Mouse (Mus musculus): Measurements from ENCODE around the gene Isg20.

Gene Isg20

DNA sequence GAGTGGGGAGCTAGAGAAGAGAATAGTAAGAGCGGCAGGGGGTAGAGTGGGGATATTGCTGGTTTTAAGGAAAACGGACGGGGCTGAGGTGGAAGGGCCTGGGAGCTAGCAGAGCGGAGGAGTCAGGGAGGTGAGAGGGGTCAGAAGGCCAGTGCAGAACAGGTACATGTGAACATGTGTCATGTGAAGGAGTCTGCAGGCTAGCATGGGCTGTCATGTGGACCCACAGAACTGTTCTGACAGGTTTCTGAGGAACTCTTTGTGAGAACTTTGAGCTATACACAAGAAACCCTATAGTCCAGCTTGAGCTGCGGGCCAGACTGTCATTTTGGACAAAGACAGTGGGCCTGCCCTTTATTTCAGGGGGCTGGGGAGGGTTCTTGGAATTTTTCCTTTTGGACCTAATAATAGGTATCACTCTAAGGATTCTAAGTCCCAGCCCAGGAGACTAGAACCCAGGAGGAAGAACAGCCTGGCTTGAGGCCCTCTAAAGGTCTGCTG is at the start of gene Isg20:
Gene Isg20 (plus strand): TSS at position 451 of the 501 bp plus-strand sequence.
- DNase-seq (ENCODE audit: low spot score): no peak

DNA sequence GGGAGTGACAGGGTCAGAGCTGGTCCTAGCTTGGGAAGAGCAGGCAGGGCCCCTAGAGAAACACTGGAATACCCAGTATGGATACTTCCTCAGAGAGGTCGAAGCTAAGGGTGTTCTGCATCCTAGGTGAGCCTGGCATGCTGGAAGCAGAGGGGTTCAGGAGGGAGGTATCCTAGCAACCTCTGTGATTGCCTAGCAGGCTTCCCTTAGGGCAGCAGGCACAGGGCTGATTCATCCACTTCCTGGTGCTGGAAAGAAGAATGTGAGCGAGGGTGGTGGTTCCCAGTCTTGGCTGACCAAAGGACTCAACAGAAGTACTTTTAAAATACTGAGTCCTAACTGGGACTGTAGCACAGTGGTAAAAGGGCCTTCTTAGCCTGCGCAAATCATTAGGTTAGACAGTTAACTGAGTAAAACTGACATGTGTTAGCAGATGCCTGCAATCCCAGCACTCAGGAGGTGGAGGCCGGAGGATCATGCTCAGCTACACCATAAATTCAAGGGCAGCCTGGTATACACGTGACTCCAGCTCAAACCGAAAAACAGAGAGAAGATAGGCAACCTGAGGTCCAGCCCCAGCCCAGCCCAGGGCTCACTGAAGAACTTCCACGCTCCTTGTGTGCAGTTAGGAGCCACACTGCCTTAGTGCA is 49.3 kb upstream of the Isg20 start:
- DNase-seq (ENCODE audit: low spot score): no peak

DNA sequence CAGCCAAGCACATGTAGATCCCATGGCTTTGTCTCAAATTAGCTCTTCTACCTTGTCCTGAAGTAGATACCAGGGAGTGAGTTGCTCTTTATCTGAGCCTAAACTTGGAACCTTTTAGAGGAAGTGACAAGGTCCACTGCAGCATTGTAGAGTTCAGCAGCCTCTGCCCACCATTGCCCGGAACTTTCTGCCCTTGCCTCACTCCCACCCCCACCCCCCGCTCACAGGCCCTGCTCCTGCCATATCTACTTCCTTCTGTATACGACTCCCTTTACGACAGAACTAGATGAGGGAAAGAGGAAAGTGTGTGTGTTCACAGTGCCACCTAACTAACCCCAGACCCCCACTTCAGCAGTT is 48.8 kb upstream of the Isg20 start:
- DNase-seq (ENCODE audit: low spot score): no peak

DNA sequence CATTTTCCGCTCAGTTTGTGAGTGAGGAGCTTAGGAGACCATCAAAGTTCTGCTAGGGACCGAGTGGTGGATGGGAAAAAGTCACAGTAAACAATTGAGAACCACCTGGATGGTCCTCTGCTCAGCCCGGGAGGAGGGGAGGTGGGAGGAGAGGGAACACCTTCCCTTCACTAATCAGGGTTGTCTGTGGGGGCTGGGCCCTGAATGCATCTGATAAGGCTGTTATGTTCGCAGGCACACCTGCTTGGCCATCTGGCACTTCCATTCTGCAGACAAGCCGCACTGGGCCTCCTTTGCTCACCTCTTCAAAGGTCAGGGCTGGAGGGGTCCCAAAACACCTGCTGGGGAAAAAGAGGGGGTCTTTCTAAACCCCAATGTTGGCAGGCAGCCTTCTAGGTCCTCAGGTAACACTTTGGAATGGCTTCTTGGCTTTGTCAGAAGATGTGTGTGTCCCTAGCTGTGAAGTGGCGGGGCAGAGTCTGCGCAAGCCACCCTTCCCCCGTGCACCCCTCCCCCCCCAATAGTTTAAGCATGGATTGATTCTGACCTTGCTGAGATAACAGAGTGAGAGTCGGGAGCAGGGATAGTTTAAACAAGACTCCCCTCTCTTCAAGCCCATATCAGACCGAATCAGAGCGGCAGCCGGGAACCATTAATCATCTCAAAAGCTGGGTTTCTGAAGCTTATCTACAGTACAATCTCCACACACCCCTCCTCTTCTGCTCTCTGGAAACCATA is 47.8 kb upstream of the Isg20 start:
- no peak for DNase-seq (ENCODE audit: low spot score)

DNA sequence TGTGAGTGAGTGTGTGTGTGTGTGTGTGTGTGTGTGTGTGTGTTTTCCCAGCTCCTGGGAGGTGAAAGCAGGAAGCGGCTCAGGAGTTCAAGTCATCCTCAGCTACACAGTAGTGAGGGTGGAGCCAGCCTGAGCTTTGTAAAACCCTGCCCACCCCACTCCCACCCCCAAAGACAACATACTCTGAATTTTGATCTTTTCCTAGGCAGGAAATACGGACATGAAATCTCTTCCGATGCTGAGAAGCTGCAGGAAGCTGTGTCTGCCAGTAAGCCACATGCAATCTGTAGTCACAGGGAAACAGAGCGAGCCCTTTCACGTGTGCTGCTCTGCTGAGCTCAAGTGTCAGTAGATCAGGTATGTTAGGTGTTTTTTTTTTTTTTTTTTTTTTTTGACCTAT is 44.5 kb upstream of the Isg20 start:
- no peak for DNase-seq (ENCODE audit: low spot score)

DNA sequence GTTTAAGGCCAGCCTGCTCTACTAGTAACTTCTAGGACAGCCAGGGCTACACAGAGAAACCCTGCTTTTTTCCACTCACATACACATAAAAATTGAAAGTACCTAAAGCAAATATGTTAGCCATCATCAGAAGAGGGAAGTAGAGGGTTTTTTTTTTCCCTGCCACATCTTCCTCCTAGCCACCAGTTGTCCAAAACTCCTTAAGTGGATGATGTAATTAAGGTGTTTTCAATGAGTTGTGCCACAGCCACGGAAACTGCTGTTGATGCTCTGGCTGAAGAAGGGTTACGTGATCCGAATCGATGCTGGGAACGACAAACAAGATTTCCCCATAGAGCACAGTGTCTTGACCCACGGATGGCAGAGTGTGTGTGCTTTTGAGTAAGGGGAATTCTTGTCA is 40.9 kb upstream of the Isg20 start:
- DNase-seq (ENCODE audit: low spot score): no peak

DNA sequence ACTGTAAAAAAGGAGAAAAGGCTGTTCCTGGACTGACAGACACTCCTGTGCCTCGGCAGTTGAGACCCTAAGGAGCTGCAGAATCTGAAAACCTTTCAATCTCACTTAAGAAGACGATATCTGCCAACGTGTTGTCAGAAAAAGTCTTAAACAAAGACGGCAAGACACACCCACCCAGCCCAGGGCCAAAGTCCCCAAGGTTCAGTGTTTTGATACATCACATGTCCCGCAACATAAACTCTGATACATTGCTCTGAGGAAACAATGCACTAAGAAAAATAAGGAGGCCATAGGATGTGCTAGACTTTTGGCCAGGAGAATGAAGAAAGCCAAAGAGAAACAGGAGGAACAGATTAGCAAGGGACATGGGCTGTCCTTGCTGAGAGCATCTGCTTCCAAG is 40.4 kb upstream of the Isg20 start:
- DNase-seq (ENCODE audit: low spot score): no peak

DNA sequence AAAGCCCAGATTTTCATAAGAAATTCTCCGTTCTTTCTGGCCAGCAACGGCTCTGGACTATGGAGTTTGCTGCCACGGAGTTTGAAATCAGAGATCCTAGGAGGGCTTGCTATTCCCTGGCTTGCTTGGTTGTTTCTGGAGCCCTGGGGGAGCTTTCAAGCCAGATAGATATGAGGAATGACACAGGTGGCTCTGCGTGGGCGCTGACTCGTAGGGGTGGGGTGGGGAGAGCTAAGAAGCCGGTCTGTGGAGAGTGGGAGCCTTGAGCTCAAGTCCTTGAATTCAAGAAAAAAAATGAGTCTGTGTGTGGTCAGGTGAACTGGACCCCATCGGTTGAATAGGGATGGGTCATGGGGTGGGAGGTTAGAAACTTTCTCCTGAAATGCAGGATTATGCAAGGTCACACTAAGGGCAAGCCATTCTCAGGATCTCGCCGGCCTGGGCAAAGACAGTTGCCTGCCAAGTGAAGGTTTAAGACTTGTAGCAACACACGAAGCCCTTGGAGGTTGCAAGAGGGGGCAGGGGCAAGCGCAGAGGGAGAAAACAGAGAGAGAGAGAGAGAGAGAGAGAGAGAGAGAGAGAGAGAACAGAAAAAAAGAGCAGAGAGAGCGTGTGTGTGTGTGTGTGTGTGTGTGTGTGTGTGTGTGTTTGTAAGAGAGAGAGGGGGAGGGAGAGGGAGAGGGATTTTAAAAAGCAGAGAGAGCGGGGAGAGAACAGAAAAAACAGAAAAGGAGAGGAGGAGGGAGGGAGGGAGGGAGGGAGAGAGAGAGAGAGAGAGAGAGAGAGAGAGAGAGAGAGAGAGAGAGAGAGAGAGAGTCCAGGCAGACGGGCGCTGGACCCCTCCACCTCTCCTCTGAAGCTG is 31.4 kb upstream of the Isg20 start:
- DNase-seq (ENCODE audit: low spot score): no peak

DNA sequence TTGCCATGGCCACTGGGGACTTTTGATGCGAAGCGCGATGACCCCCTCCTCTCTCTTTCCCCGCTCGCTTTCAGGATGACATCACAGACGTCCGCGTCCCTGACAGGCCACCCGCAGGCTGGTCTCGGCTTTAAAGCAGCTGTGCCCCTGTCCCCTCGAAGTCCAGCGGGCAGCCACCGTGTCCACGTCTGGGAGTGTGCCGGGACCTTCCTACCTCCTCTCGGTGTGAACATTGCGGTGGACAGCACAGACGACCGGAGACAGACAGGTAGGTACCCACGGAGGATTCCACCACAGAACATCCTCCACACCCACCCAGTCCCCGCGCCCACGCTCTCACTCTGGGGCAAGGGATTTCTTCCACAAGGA is 30.8 kb upstream of the Isg20 start:
- DNase-seq (ENCODE audit: low spot score): no peak

DNA sequence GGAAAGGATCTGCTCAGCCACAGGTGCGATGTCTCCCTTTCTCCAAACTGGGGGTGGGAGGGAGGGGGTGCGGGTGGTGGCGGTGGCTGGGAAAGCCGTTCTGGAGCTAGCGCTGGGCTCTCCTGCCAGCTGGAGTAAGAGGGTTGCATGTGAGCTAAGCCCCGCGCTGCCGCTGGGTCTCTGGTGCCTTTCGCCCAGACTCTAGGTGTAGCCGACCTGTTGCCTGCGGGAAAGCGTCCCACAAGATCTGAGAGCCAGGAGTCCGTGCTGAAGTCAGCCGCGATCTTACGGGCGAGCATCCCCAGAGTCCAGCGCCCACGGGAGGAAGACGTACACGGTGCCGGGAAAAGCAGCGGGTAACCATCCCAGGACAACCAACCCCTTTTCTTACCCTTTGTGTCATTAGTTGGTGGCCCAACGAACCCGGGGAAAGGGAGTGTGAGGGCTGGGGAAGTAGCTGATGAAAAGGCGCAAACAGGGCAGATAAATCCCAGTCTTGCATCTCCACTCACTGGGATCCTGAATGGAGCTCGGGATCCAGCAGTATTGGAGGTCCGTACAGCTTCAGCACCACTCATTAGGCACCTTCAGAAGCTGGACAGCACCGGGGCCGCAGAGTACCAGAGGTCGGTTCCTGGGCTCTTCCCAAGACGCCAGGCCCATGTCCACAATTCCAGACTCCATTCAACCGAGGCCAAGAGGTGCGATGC is 30.1 kb upstream of the Isg20 start:
- no peak for DNase-seq (ENCODE audit: low spot score)

DNA sequence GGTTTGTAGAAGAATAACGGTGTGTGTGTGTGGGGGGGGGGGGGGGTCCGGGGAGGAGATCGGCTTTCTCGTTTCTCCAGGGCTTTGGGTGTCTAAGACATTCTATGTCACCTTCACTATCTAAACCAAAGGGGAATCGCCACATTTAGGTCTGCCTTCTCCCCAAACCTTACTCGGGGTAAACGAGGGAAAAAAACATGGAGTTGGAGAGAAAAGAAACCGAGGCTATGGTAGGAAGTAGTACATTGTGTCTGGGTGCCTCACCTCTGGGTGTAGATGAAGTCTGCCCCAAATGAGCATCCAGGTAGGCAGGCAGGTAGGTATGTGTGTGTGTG is 29.5 kb upstream of the Isg20 start:
- no peak for DNase-seq (ENCODE audit: low spot score)

DNA sequence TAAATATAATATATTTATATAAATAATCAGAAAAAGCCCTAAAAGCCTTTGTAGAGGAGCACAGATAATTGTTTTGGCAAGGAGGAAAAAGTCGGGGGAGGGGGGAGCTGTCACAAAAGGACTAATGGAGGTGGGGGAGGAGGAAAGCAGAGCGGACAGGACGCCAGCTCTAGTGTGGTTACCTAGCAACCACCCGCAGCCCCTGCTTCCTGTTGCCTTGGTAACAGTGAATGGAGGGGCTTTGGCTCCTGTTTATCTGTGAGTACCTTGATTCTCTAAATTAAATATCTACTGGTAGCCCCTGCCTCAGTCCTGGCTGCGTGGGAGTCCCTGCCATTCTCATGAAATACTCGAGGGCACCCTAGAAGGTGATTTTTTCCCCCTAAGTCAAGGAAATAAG is 29.1 kb upstream of the Isg20 start:
- DNase-seq (ENCODE audit: low spot score): no peak

DNA sequence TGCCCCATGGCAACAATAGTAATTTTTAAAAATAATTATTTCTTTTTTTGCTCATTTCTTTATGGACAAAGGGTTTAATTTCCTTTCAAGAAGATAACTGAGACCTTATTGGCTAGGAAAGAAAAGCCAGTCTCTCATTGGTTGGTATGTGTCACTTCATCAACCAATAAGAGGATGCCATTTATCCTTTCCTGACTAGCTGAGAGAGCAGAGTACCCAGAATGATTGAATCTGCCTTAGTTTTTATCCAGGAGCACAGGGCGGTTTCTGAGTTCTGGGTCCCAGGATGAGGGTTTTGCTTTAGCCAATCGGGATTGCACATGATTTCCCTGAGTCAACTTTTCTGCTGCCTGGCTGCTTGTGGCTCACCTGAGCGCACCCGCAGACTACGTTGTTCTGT is 27.8 kb upstream of the Isg20 start:
- no peak for DNase-seq (ENCODE audit: low spot score)

DNA sequence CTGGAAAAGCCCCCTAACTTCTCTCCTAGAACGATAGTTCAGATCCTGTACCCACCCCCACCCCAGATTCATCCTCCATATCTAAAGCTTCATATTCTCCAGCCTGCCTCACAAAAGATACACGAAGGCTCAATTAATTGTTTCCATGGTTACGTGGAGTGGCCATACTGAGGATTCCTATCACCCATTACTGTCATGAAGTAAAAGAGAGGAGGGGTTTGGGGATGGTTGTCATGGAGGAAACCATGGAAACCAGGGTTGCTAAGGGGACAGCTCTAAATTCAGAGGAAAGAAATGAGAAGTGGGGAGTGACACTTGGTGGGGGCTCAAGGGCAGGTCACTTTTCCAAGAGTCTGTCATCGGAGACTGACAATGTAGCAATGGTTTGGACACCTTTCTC is 26.7 kb upstream of the Isg20 start:
- no peak for DNase-seq (ENCODE audit: low spot score)

DNA sequence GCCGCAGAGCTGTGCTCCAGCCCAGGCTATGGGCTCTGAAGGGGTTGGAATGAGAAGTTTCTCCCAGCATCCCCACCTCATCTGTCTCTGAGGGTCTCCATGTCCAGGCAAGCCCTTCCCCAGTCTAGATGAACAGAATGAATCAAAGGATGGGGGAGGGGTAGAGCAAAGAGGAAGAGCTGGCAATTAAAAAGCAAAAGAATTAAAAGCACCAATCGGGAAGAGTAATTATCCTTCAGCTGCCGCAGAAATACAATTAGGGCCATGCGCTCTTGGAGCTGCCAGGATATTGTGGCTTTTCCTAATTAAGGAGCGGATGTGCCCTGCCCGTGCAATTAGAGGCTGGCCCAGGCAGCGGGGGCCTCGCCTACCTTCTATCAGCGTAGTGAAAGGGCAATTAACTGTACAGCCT is 25.8 kb upstream of the Isg20 start:
- DNase-seq (ENCODE audit: low spot score): no peak

DNA sequence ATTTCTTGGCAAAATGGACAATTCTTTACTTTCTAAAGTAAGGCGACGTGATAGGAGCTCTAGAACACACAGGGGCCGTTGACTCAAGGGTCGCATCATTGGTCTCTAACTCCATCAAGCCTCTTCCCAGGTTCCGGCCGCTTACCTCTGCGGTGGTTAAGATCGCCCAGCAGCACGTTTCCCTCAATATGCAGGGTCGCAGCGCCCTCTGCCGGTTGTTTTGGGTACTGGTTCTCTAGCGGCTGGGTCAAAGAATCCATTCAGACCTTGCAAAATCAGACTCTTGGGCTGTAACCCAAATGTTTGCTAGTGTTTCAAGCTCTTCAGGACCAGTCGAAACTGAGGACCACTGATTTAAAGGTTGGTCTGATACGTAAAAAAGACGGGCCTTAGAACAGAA is 22.6 kb upstream of the Isg20 start:
- DNase-seq (ENCODE audit: low spot score): peak; percentile 85

DNA sequence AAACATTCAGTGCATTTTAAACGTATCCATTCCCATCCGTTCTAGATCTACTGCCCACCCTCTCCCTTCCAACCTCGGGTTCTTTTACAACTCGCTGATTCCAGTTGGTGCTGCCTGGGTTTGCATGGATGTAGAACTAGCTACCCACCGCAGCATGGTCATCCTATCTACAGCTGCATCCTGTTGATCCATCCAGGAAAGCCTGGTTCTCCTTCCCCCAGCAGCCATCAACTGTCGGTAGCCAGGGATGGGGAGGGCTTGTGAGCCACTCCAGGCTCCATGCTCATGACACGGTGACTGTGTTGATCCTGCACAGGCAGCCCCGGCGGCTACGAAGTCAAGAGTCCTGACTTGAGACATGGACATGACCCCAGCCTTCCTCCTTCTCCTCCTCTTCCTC is 19.3 kb upstream of the Isg20 start:
- DNase-seq (ENCODE audit: low spot score): no peak

DNA sequence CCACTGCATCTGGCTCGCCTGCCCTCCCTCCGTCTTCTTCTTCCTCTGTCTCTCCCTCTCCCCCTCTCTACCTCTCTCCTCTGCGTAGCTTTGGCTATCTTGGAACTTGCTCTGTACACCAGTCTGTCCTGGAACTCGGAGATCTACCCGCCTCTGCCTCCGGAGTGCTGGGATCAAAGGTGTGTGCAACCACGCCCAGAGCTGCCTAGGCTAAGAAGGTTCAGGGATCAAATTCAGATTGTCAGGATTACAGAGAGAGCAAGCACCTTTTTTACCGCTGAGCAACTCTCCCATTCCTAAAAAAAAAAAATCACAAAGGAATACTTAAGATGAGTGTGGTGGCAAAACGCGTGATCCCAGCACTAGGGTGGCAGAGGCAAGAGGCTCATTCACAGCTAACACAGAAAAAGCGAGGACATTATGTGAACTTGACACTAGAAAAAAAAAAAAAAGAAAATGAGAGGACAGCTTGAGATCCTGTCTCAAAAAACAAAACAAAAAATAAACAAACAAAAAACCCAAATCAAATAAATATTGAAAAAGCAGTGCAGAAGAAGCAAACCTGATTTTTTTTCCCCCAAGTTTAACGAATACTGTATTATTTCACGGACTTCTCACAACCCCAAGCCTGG is 18.1 kb upstream of the Isg20 start:
- DNase-seq (ENCODE audit: low spot score): no peak

DNA sequence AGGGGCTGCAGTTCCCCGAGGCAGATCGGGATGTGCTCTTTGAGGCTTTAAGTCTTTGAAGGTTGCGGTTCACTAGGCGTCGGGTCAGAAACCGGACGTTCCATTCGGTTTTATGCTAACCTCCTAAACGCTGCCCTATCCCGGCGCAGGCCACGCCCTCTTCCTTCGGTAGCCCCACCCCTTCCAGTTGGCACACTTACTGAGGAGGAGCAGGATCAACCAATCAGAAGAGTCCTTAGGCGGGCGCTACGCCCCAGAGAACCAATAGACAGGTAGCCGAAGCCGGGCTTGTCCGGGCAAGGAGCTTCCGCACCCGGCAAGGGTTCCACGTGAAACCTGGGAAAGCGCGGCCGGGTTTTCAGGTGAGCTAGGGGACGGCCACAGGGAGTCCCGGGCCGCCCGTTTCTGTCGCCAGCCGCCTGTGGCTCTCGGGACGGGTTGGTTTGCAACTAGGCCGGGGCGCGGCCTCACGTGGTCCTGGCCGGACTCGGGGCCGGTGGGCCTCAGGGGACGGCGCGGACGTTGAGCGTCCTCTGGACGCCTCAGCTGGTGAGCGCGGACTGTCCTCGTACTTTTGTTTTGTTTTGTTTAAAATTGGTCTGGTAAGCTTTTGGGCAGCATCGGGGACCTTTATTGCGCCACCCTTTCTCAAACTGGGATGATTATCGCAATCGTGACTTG is 17.4 kb upstream of the Isg20 start, which contains the start of gene Aen:
Gene Aen (plus strand): TSS at position 202 of the 681 bp plus-strand sequence.
- peak; percentile 92 for DNase-seq (ENCODE audit: low spot score)

DNA sequence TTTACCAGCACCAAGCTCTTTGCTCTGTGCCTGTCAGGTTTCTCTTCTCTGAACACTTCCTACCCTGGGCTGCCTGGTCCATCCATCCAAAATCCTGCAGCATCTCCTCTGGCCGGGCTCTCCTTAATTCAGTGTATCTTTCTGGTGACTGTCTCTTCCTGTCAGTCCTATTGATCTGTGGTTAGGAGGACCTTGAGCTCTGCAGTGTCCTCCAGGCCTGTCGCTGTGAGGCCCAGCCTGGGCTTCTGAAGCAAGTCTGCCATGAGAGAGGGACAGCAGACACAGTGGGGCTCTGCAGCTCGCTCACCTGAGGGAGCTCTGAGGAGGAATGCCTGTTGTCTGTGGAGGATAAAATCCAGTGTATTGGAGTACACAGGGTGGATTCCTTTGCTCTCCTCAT is 15.7 kb upstream of the Isg20 start:
- no peak for DNase-seq (ENCODE audit: low spot score)

DNA sequence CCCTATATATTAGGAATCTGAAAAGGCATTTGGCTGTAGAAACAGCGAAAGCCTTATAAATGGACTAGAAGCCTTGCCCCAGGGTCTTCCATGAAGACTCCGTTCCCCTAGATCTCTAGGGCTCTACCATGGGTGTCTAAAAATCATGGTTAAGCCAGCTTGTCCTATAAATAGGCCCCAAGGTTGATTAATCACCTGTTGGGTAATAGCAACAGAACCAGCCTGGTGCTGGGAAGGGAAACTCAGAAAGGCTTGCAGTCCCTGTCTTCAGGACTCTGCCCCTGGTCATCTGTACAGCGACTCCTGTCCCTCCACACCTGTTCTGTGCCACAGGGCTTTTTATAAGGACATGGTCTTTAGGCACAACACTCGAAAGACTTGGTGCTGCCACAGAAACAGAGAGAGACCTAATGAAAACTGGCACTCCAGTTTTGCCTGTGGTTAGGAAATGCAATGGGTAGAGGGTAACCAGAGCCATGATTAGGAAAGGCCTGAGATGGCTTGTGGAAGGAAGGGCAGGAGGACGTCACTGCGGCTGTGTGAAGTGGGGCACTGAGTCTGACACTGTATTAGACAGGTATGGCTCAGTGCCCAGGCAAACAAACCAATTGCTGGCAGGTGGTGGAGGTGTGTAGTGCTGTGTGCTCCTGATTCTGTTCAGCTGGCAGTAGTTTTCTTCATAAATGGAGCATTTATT is 9.9 kb upstream of the Isg20 start:
- no peak for DNase-seq (ENCODE audit: low spot score)
